Mouse (Mus musculus) frontal cortex, postnatal 14 days (tissue): ENCODE measurements around the gene Anks1b.

Source experiments
- DNase-seq, 2 experiments: peaks; one replicate each; pipeline ENCODE4 v3.0.0; 2022; ENCODE audit warnings: low spot score in 2 of 2

Anks1b gene

DNA sequence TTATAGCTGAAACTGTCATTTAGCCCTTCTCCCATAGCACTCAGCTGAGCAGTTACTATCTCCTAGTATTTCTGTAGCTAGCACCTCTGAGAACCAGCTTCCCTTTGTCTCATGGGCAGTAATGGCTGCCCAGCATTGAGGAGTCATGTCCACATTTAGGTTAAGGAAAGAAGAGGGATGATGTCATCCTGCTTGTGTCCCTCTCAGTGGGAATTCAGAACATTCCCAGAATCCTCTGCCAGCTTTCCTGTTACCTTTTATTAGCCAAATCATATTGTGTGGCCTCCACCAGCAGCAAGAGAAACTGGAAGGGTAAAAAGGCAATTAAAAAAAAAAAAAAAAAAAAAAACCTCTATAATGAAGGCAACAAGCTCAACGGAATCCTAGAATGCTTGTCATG is 851.6 kb downstream of the Anks1b start:
- no peak for DNase-seq

DNA sequence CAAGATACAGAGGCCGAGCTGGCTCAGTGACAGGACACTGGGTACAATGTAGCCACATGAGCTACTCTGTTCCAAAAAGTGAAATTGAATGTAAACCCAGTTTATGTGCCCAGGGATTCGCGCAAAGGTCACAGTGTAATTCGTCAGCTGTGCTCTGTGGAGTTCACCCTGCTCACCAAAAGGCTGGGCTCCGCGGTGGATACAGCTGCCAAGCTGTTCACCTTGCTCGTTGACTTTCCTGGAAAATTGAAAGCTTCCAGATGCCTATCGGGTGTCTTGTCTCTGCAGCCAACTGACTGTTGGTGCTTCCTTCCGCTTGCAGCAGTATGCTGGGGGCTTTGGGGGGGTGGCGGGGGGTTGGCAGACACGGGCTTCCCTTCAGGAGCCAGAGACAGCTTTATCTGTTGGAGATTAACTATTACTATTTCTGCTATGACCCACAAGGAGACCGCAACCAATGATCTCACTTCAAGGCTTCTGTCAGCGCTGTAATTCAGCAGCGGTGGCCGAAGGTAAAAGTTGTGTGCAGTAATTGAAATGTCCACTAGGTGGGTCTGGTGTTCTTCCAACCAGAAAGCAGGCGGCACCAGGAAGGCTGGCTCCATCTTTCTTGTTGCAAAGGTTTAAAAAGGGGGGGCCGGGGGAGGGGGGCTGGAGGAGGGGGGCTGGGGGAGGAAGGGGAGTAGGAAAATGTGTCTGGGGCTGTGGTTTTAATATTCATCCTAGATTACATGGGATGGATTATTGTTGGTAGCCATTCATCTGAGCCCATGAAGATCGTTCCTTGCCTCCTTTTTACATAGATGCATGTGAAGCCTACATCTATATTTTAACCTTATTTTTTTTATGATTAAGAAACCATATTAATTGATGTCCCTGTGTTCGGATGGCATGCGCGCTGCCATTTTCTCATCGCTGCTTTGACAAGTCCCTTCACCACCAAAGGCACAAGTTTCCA is 855.4 kb downstream of the Anks1b start:
- peak in 1 of 2 experiments; percentile 66 for DNase-seq

DNA sequence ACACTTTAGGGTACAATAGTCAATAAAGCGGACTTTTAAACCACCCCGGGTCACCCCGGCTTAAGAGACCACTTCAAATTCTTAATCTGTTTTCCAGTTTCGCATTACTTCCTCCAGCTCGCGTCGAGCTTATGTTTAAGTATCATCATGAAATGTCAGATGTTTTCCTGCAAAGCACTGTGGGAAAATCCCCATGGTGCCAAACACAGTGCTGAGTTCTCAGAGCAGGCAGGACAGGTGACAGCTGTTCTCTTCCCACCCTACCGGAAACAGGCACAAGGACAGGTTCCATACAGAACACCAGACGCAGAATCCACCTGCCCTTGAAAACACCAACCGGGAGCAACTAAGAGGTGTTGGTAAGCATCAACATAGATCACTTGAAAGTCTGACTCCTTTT is 856.2 kb downstream of the Anks1b start:
- DNase-seq: no peak

DNA sequence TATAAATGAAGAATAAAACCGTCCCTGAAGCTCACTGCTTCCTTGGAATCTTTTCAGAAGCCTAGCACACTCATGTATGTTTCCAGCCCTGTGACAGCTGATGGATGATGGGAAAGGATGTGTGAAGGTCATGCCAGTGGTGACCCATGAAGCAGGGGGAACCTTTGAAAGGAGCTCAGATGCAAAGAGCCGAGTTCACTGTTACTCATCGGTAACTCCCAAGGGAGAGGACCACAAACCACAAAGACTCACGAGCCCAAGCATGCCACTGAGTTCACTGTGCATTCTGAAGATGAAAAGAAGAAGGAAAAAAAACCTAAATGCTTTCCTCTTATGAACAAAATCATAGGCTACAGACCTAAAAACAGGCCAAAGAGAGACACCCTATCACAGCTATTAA is 859.5 kb downstream of the Anks1b start:
- no peak for DNase-seq

- no peak for DNase-seq
Measured at GRCm38 (mm10) chr10:90733632-90734031, 860.3 kb downstream of the Anks1b start.

DNA sequence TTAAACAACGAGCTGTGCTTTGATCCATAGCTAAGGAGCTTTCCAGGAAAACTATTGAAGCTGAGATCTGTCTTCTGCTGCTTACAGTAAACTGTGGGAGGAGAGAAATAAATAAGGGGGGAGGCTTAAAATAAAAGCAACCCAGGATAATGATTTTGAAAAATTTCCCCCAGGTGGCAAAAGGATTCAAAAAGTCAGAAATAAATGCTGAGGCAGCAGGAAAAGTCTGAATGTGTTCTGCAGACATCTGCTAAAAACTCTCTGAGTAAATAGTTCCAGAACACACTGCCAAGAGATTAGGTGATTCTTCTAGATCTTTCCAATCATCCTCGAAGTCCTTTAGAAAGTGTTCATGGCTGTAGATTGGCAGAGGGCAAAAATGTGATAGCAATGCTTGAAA is 865.2 kb downstream of the Anks1b start:
- no peak for DNase-seq

DNA sequence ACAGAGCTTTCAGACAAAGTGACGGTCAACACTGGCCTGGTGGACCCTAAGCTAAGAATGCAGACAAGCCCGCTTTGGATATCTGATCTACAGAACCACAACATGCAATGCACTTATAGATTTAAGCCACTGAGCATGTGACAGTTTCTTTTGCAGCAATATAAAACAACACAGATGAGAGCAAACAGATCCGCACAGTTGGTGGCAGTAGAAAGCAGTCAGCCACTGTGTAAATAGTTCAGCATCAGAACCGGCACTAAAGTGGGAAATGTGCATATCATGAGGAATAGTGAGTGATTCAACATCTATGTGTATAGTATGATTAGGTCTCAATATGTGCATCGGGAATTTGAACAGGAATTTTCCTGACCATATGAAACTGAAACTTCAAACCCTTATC is 867.6 kb downstream of the Anks1b start:
- DNase-seq: no peak

DNA sequence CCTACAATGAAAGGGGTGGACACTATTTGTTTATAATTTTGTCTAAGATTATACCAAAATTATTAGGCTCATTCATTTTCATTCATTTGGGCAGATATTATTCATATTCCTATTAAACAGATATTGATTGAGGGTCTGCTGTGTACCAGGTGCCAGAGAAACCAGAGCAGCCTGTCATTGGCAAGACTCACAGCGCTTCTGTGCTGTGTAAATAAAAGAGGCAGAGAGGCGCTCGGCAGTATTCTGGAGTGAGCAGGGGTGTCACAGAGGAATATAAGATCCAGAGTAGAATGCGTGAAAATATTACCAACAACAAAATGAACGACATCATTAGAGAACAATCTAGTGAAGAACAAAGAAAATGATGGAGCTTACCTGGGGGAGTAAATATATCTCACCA is 878.6 kb downstream of the Anks1b start:
- no peak for DNase-seq

- peak; percentile 58 to 64 for DNase-seq
Measured at GRCm38 (mm10) chr10:90753106-90753505, 879.8 kb downstream of the Anks1b start.

DNA sequence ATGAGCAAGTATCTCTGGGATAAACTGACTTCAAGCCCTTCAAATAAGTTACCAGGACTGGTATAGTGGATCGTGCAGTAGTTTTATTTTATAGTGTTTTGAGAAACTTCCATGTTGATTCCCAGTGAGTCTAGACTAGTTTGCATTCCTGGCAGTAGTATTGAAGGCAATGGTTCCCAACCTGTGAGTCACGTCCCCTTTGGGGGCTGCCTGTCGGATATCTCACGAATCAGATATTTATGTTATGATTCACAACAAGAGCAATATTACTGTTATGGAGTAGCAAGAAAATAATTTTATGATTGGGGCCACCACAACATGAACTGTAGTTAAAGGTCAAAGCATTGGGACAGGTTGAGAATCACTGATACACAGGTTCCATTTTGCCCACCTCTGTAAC is 884.5 kb downstream of the Anks1b start:
- no peak for DNase-seq

DNA sequence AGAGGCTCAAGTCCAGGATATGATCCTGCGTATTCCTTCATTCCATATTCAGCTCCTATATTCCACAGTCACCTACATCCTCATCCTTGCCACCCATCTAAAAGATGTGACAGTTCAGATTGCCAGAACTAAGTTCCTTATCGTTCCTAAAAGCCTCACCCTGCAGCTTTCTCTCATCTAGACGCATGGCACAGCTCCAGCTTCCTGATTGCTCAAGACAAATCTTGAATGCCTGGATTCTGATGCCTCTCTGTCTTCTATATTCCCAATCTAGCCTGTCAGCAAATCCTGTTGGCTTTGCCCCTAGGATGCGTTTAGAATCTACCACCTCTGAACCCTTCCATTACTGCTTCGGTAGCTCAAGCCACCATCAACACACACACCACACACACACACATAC is 886.6 kb downstream of the Anks1b start:
- no peak for DNase-seq

DNA sequence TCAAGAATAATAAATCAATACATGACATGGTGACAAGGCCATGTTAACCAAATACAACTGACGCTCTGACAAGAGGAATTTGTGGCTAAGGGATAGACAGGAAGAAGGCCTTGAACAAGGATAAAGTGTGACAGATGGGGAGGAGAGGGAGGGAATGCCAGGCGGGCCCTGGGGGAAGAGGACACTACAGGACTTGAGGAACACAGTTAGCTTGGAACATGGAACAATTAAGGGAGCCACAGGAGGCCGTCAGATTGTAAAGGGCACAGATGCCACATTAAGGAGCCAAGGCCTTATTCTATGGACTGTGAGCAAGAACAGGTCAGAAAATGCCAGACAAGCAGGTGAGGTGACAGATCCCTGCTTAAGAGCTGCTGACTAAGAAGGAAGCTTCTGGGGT is 893.0 kb downstream of the Anks1b start:
- DNase-seq: no peak

DNA sequence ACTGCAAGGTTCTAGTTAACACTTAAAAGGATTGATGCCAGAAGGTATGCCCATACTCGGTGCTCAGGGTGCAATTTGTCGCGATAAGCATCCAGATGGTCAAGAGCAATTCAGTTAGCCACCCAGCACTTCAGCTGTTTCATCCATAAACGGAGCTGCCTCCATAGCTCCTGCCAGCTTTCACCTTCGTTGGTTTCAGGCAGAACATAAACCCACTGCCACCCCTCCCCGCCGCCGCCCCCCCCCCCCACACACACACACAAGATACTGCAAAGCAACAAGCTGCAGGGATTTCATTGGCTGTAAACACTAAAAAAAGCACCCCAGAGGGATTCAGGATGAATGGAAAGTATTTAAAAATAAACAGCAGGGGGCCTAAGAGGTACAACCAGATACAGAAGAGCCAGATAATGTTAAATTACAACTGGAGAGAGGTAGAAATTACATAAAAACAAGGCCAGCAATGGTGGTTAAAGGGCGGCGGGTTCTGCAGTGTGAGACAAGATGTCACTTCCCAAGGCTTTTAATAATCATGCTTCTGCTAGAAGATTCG is 897.2 kb downstream of the Anks1b start:
- DNase-seq: no peak

GRCm38 (mm10) chr10:90771046-90771445 is 897.7 kb downstream of the Anks1b start:
- DNase-seq: no peak

GRCm38 (mm10) chr10:90771471-90772226 is 898.3 kb downstream of the Anks1b start:
- DNase-seq: no peak

DNA sequence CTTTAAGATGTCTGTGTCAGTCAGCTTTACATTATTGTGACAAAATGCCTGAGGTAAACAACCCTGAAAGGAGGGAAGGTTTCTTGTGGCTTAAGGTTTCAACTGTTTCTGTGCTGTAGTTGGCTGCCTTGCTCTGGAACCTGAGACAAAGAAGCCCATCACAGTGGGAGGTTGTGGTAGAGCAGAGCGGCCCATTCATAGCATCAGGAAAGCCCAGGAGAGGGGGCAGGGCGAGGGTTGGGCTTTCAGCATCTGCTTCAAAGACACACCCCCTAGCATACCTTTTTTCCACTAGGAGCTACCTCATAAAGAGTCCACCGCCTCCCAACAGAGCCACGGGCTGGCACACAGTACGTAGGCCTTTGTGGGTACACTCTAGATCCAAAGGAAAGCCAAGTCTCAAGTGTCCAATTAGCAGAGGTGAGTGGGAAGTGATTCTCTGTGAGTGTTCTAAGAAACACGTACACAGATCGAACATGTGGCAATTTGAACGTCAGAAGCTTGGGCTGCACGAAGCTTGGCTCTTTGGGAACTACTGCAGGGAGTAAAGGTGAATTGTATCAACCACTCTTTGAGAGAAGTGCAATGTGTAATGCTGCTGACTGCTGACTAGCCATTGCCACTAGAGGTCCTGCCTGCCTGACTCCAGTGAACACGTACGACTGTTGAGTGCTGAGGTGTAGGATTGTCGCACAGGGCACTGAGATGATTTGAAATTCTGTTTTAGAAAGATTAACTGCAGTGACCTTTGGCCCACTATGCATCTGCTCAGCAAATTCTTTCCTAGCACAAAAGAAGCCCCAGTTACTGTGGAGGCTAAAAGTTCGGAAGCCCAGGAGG is 906.5 kb downstream of the Anks1b start:
- DNase-seq: no peak

- DNase-seq: no peak
Measured at GRCm38 (mm10) chr10:90784981-90785650, 911.8 kb downstream of the Anks1b start.

DNA sequence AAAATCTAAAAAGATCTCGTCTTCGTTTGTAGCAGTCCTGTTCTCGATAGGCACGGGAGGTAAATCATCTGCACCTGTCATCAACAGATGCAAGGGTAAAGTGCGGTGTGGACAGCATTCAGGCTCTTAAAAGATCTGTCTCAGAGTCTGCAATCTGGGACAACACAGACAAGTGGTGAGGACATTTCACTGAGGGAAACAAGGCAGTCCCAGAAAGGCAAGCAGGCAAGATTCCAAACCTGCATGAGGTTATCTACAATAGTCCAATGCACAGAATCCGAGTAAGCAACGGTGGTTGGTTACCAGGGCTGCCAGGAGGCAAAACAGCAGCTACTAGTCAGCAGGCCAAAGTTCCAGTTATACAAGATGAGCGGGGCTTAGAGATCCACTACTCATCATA is 912.4 kb downstream of the Anks1b start:
- DNase-seq: no peak

- DNase-seq: no peak
Measured at GRCm38 (mm10) chr10:90803112-90803511, 929.8 kb downstream of the Anks1b start.

DNA sequence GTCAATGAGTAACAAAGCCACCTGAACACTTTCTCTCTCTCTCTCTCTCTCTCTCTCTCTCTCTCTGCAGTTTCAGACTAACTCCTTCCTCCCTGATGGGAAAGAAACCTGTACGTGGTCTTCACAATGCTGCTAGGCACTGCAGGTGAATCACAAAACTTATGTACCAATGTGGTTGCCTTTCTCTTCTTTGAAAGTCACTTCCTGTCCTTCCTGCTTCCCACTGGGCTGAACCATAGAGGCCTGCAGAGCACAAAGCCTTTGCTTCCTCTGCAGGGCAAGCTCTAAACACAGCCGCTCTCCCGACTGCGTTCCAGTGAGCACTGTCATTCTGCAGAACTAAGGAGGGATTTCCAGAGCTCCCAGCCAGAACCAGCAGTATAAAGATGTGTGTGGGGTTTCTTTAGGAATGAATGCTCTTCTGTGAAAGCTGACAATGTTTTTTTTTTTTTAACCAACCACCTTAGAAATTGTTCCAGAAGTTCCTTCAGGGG is 931.3 kb downstream of the Anks1b start:
- DNase-seq: no peak
